Mouse (Mus musculus): ENCODE data around the gene Dbx2.

- TF ChIP-seq CTCF (IDR thresholded peaks at IDR 0.05) = no peak
- TF ChIP-seq EP300 (IDR thresholded peaks at IDR 0.05) = no peak
These were observed 43.6 kb upstream of the Dbx2 start for GRCm38 (mm10) chr15:95699371-95699770.

All from lung, postnatal 0 days (tissue).